In the genomic region with DNA sequence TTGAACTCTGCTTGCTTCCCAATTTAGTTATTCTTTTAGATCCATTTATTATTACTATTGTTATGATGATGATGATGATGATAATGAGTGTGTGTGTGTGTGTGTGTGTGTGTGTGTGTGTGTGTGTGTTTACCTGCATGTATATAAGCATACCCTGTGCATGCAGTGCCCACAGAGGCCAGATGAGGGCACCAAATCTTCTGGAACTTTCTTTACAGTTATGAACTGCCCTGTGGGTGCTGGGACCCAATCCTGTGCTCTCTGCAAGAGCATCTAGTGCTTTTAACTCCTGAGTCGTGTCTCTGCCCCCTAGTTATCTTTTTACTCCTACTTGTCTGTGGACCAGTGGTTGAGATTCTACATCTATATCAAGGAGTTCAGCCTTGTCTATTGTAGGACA, we compare ENCODE assay signal across 17 mouse cellular contexts.
DNase-seq lines count a peak whose midpoint lies in the region; ATAC-seq and TF ChIP-seq lines count a peak whose summit lies in the region.
"Had no signal": no experiment of that assay in that cellular context is flagged by ENCODE, and none has a peak within 500 bp of the region (broad histone marks: within the 10 kb centered on the region; RNA-seq: fewer than 3 reads in every experiment).

No protein-coding gene starts in this region.

- H3K27ac ChIP-seq in intestine, postnatal 0 days (ENCODE audit: low read depth, low read length) = no peak overlapping the region
- H3K27ac ChIP-seq in intestine, embryonic 15.5 days = no peak overlapping the region
- no peak overlapping the region for H3K27ac ChIP-seq in thymus, adult 2 months (ENCODE audit: control insufficient read depth, insufficient read depth, low read length)
- H3K27ac ChIP-seq: forebrain, embryonic 15.5 days; liver, embryonic 13.5 days; macrophage; neural tube, embryonic 13.5 days; stomach, embryonic 15.5 days had no signal

- H3K4me3 ChIP-seq in intestine, postnatal 0 days (ENCODE audit: low read depth, low read length) = no peak overlapping the region
- no peak overlapping the region for H3K4me3 ChIP-seq in intestine, embryonic 15.5 days (replicated peaks)
- H3K4me3 ChIP-seq in thymus, adult 2 months (ENCODE audit: control insufficient read depth, insufficient read depth, low read length) = no peak overlapping the region
- H3K4me3 ChIP-seq: forebrain, embryonic 15.5 days; heart, embryonic 12.5 days; liver, embryonic 13.5 days; neural tube, embryonic 13.5 days; stomach, embryonic 15.5 days had no signal

- no peaks in the 10 kb centered on the region for H3K36me3 ChIP-seq in intestine, postnatal 0 days (ENCODE audit: control insufficient read depth, insufficient read depth)
- H3K36me3 ChIP-seq in intestine, embryonic 15.5 days = no peaks in the 10 kb centered on the region
- no peaks in the 10 kb centered on the region for H3K36me3 ChIP-seq in thymus, adult 2 months (ENCODE audit: control insufficient read depth, insufficient read depth, low read length)
- H3K36me3 ChIP-seq: forebrain, embryonic 15.5 days; liver, embryonic 13.5 days; neural tube, embryonic 13.5 days; stomach, embryonic 15.5 days had no signal

- no peaks in the 10 kb centered on the region for H3K9me3 ChIP-seq in intestine, postnatal 0 days (ENCODE audit: control insufficient read depth)
- H3K9me3 ChIP-seq in intestine, embryonic 15.5 days = no peaks in the 10 kb centered on the region
- H3K9me3 ChIP-seq: forebrain, embryonic 15.5 days; neural tube, embryonic 13.5 days; stomach, embryonic 15.5 days had no signal

- no peak for TF ChIP-seq POLR2A in thymus, adult 2 months (IDR thresholded peaks at IDR 0.05; ENCODE audit: control insufficient read depth, extremely low read depth, insufficient read depth, low read length, poor library complexity)

- no peak overlapping the region for H3K4me2 ChIP-seq in intestine, postnatal 0 days (replicated peaks; ENCODE audit: low read depth)
- no peak overlapping the region for H3K4me2 ChIP-seq in intestine, embryonic 15.5 days (replicated peaks)
- H3K4me2 ChIP-seq: forebrain, embryonic 15.5 days; heart, embryonic 12.5 days; liver, embryonic 13.5 days; neural tube, embryonic 13.5 days; stomach, embryonic 15.5 days had no signal

- WGBS in intestine, postnatal 0 days = 89% methylated on average over 1 of the region's 1 CpGs
- 93% methylated on average over 1 of the region's 1 CpGs for WGBS in intestine, embryonic 15.5 days
- WGBS in thymus, adult 2 months = 87% methylated on average over 1 of the region's 1 CpGs

- no peak overlapping the region for H3K9ac ChIP-seq in intestine, postnatal 0 days (ENCODE audit: low read depth, low read length)
- no peak overlapping the region for H3K9ac ChIP-seq in intestine, embryonic 15.5 days
- H3K9ac ChIP-seq: forebrain, embryonic 15.5 days; heart, embryonic 12.5 days; liver, embryonic 13.5 days; neural tube, embryonic 13.5 days; stomach, embryonic 15.5 days had no signal

- DNase-seq in thymus, adult 2 months = peak; percentile 14
- no peak for DNase-seq in thymus, postnatal 10 days (ENCODE audit: low spot score in 2 of 2)
- peak; percentile 10 for DNase-seq in NIH3T3 (ENCODE audit: low read depth)
- peak; percentile 38 for DNase-seq in thymus, postnatal 4 days
- DNase-seq in gastrocnemius, adult 18-20 months (ENCODE audit: low spot score) = no peak
- DNase-seq: adrenal gland, postnatal 36 days; gastrocnemius, postnatal 14 days; heart, postnatal 4 days; liver, embryonic 13.5 days had no signal

- ATAC-seq in intestine, postnatal 0 days = no peak
- ATAC-seq in intestine, embryonic 15.5 days = no peak
- ATAC-seq: CD4-positive, CD25-positive, alpha-beta regulatory T cell, adult 4 months had no signal

- H3K27me3 ChIP-seq in intestine, postnatal 0 days (replicated peaks; ENCODE audit: control insufficient read depth, insufficient read depth, low read length) = no peaks in the 10 kb centered on the region
- no peaks in the 10 kb centered on the region for H3K27me3 ChIP-seq in intestine, embryonic 15.5 days (replicated peaks)
- H3K27me3 ChIP-seq in thymus, adult 2 months (ENCODE audit: control insufficient read depth, insufficient read depth, low read length) = no peaks in the 10 kb centered on the region
- H3K27me3 ChIP-seq: forebrain, embryonic 15.5 days; heart, embryonic 12.5 days; liver, embryonic 13.5 days; neural tube, embryonic 13.5 days; stomach, embryonic 15.5 days had no signal

- TF ChIP-seq CTCF in intestine, postnatal 0 days (IDR thresholded peaks at IDR 0.05; ENCODE audit: low read depth) = peak; percentile 27; the same call in 1 of the 2 replicates
- no peak for TF ChIP-seq CTCF in thymus, adult 2 months (IDR thresholded peaks at IDR 0.05; ENCODE audit: borderline replicate concordance, control insufficient read depth, extremely low read depth, insufficient read depth, low read length, poor library complexity)

- H3K4me1 ChIP-seq in intestine, postnatal 0 days (replicated peaks; ENCODE audit: control insufficient read depth, insufficient read depth, low read length) = no peaks in the 10 kb centered on the region
- H3K4me1 ChIP-seq in intestine, embryonic 15.5 days (replicated peaks) = no peaks in the 10 kb centered on the region
- H3K4me1 ChIP-seq in thymus, adult 2 months (replicated peaks; ENCODE audit: control insufficient read depth, insufficient read depth, low read length) = no peaks in the 10 kb centered on the region
- H3K4me1 ChIP-seq: stomach, embryonic 15.5 days had no signal

Comparison
In these comparisons a context has a peak if more than half of its experiments do, and no peak if none do; other contexts are left out.
1. DNase-seq: peak in thymus, adult 2 months (single experiment), NIH3T3 (single experiment) and thymus, postnatal 4 days (single experiment); none in thymus, postnatal 10 days (0 of 2) and gastrocnemius, adult 18-20 months (single experiment).